ENCODE assay signal across 9 mouse cellular contexts in genomic region chr2:105680999-105681710, GRCm38 (mm10). TPM values are rescaled to one million over a fixed set of nuclear protein-coding genes. Genes with fewer than 3 reads are reported as not detected.
A peak's percentile ranks its signal among the peaks of the same experiment; 100 is the strongest.
DNase-seq lines count a peak whose midpoint lies in the region; ATAC-seq lines count a peak whose summit lies in the region.
"Had no signal": no experiment of that assay in that cellular context is flagged by ENCODE, and none has a peak within 500 bp of the region (broad histone marks: within the 10 kb centered on the region; RNA-seq: fewer than 3 reads in every experiment).

No protein-coding gene starts in this region.

- H3K36me3 ChIP-seq in forebrain, embryonic 13.5 days (ENCODE audit: poor library complexity, severe bottlenecking), result peaks cover 9% of the 10 kb centered on the region; the same call in 1 of the 2 replicates
- H3K36me3 ChIP-seq in limb, embryonic 13.5 days, result no peaks in the 10 kb centered on the region
- no peaks in the 10 kb centered on the region for H3K36me3 ChIP-seq in liver, embryonic 11.5 days (ENCODE audit: control insufficient read depth, insufficient read depth, low read length)

- H3K4me2 ChIP-seq in forebrain, embryonic 13.5 days, result peak overlapping the region; percentile 78
- peak overlapping the region; percentile 7; the same call in 1 of the 2 replicates for H3K4me2 ChIP-seq in limb, embryonic 13.5 days (replicated peaks)
- H3K4me2 ChIP-seq in liver, embryonic 11.5 days, result no peak overlapping the region

- H3K27ac ChIP-seq in forebrain, embryonic 13.5 days, result peak overlapping the region; percentile 91
- H3K27ac ChIP-seq in limb, embryonic 13.5 days, result no peak overlapping the region
- H3K27ac ChIP-seq in liver, embryonic 11.5 days (ENCODE audit: low read depth, low read length), result no peak overlapping the region

- peak overlapping the region; percentile 75 for H3K9ac ChIP-seq in forebrain, embryonic 13.5 days
- no peak overlapping the region for H3K9ac ChIP-seq in limb, embryonic 13.5 days
- H3K9ac ChIP-seq in liver, embryonic 11.5 days (ENCODE audit: low read depth, low read length), result no peak overlapping the region

- DNase-seq in testis, postnatal 10 days (ENCODE audit: low spot score), result peak; percentile 37
- no peak for DNase-seq in testis, postnatal 14 days (ENCODE audit: low spot score)
- no peak for DNase-seq in liver, embryonic 11.5 days (ENCODE audit: low spot score)
- no peak for DNase-seq in gastrocnemius, postnatal 10 days
- DNase-seq in right cerebral cortex, adult 18-20 months, result no peak
- DNase-seq: gastrocnemius, postnatal 36 days had no signal

- ATAC-seq in forebrain, embryonic 13.5 days, result peak; percentile 11; the same call in 1 of the 2 replicates
- ATAC-seq in limb, embryonic 13.5 days (ENCODE audit: low FRiP score, low read depth), result peak; percentile 13; the same call in 1 of the 2 replicates
- no peak for ATAC-seq in liver, embryonic 11.5 days (replicated peaks; ENCODE audit: low FRiP score)
- ATAC-seq: lung, postnatal 0 days had no signal

- H3K4me3 ChIP-seq in forebrain, embryonic 13.5 days, result peak overlapping the region; percentile 72
- H3K4me3 ChIP-seq in limb, embryonic 13.5 days, result no peak overlapping the region; the same call in 1 of the 2 replicates
- no peak overlapping the region for H3K4me3 ChIP-seq in liver, embryonic 11.5 days (ENCODE audit: low read depth, low read length)

- H3K4me1 ChIP-seq in forebrain, embryonic 13.5 days, result peaks cover 77% of the 10 kb centered on the region
- H3K4me1 ChIP-seq in limb, embryonic 13.5 days, result peaks cover 20% of the 10 kb centered on the region
- H3K4me1 ChIP-seq in liver, embryonic 11.5 days (replicated peaks; ENCODE audit: control insufficient read depth, insufficient read depth, low read length), result peaks cover 3% of the 10 kb centered on the region; the same call in 1 of the 2 replicates

- 2% methylated on average over 30 of the region's 30 CpGs for WGBS in forebrain, embryonic 13.5 days
- 2% methylated on average over 30 of the region's 30 CpGs for WGBS in limb, embryonic 13.5 days
- WGBS in liver, embryonic 11.5 days, result 2% methylated on average over 30 of the region's 30 CpGs

- H3K27me3 ChIP-seq in forebrain, embryonic 13.5 days, result peaks cover 58% of the 10 kb centered on the region
- H3K27me3 ChIP-seq in limb, embryonic 13.5 days, result peaks cover 96% of the 10 kb centered on the region
- peaks cover 98% of the 10 kb centered on the region for H3K27me3 ChIP-seq in liver, embryonic 11.5 days (replicated peaks; ENCODE audit: control insufficient read depth, insufficient read depth, low read length)

- no peaks in the 10 kb centered on the region for H3K9me3 ChIP-seq in forebrain, embryonic 13.5 days (replicated peaks)
- H3K9me3 ChIP-seq in limb, embryonic 13.5 days, result no peaks in the 10 kb centered on the region
- H3K9me3 ChIP-seq in liver, embryonic 11.5 days (ENCODE audit: control insufficient read depth, low read length), result no peaks in the 10 kb centered on the region

RNA-seq across cellular contexts. Expression of gene Pax6, which starts 12.5 kb away (rescaled TPM):
- 87.1 and 92.7 TPM in 2 replicates for polyA plus RNA-seq in forebrain, embryonic 13.5 days (2015; fragmentation: Nextera tagmentation; extraction: Ambion mirVana)
- polyA plus RNA-seq in limb, embryonic 13.5 days (2015; fragmentation: Nextera tagmentation; extraction: Ambion mirVana), result 0.39 and 0.55 TPM in 2 replicates
- polyA plus RNA-seq in liver, embryonic 11.5 days (2014; fragmentation: Nextera tagmentation; extraction: Ambion mirVana), result 0.26 TPM in 1 of 2 replicates, not detected in the other
- not detected for total RNA-seq in gastrocnemius, postnatal 10 days (2021)
- total RNA-seq: gastrocnemius, postnatal 36 days had no signal
- polyA plus RNA-seq: lung, postnatal 0 days had no signal

Comparison
In these comparisons a context has a peak if more than half of its experiments do, and no peak if none do; other contexts are left out.
1. RNA of gene Pax6, which starts 12.5 kb away (polyA plus RNA-seq): 87.1 to 92.7 TPM in forebrain, embryonic 13.5 days; 0.39 to 0.55 TPM in limb, embryonic 13.5 days and 0.26 TPM in liver, embryonic 11.5 days; every median in the first group is over 10 times any median in the second.